In genomic region chr2:65140330-65140922, GRCm38 (mm10) we compare ENCODE assay signal across 11 mouse cellular contexts.
A peak's percentile ranks its signal among the peaks of the same experiment; 100 is the strongest.
DNase-seq lines count a peak whose midpoint lies in the region; ATAC-seq lines count a peak whose summit lies in the region.
"Had no signal": no experiment of that assay in that cellular context is flagged by ENCODE, and none has a peak within 500 bp of the region (broad histone marks: within the 10 kb centered on the region; RNA-seq: fewer than 3 reads in every experiment).

No protein-coding gene starts in this region.

- no peak overlapping the region for H3K27ac ChIP-seq in midbrain, embryonic 12.5 days (replicated peaks)

- no peak overlapping the region for H3K4me3 ChIP-seq in midbrain, embryonic 12.5 days

- 73% methylated on average over 6 of the region's 6 CpGs for WGBS in midbrain, embryonic 12.5 days

- no peaks in the 10 kb centered on the region for H3K27me3 ChIP-seq in midbrain, embryonic 12.5 days

- peak; percentile 53 for ATAC-seq in cerebellum, adult (ENCODE audit: insufficient number of reproducible peaks, low FRiP score, low TSS enrichment)
- peak; percentile 56; the same call in 1 of the 2 replicates for ATAC-seq in midbrain, embryonic 12.5 days (ENCODE audit: low FRiP score, low read depth)
- ATAC-seq: intestine, postnatal 0 days had no signal

- no peaks in the 10 kb centered on the region for H3K36me3 ChIP-seq in midbrain, embryonic 12.5 days

- no peak for DNase-seq in cerebellum, adult 8-10 months
- peak; percentile 24 for DNase-seq in layer of hippocampus, adult 11-12 months (ENCODE audit: low spot score)
- no peak for DNase-seq in layer of hippocampus, adult 8-10 months (ENCODE audit: low spot score in 2 of 2)
- peak; percentile 45 to 52 for DNase-seq in cerebellum, postnatal 14 days
- no peak for DNase-seq in adrenal gland, adult 2 months
- no peak for DNase-seq in kidney, postnatal 14 days
- DNase-seq: layer of hippocampus, postnatal 36 days; thymus, adult 2 months had no signal

- no peak overlapping the region for H3K9ac ChIP-seq in midbrain, embryonic 12.5 days (replicated peaks)

- no peaks in the 10 kb centered on the region for H3K9me3 ChIP-seq in midbrain, embryonic 12.5 days

- no peaks in the 10 kb centered on the region for H3K4me1 ChIP-seq in midbrain, embryonic 12.5 days

- H3K4me2 ChIP-seq in midbrain, embryonic 12.5 days (replicated peaks) = no peak overlapping the region

Comparison
In these comparisons a context has a peak if more than half of its experiments do, and no peak if none do; other contexts are left out.
1. DNase-seq: peak in layer of hippocampus, adult 11-12 months (single experiment) and cerebellum, postnatal 14 days (2 of 2); none in cerebellum, adult 8-10 months (single experiment), layer of hippocampus, adult 8-10 months (0 of 2), adrenal gland, adult 2 months (single experiment) and kidney, postnatal 14 days (single experiment).